Mouse (Mus musculus) adrenal gland, adult 18-20 months (tissue): ENCODE data around the gene Frat2. TPM values are rescaled to one million over a fixed set of nuclear protein-coding genes. Genes with fewer than 3 reads are reported as not detected.
A peak's percentile ranks its signal among the peaks of the same experiment; 100 is the strongest.

Experiments
- DNase-seq, 2 experiments: peaks; one replicate each; pipeline ENCODE4 v3.0.0; 2021 to 2022; ENCODE audit warnings: low spot score in 2 of 2
- total RNA-seq, 2 experiments: library from RNA; stranded (reverse); gene quantifications; 1 replicate in 1 of 2; 2 replicates in 1 of 2; pipeline ENCODE4 v1.2.3; 2021

Gene Frat2
- total RNA-seq, 2 experiments from 2014 or later, result 1.4 to 3.4 TPM

DNA sequence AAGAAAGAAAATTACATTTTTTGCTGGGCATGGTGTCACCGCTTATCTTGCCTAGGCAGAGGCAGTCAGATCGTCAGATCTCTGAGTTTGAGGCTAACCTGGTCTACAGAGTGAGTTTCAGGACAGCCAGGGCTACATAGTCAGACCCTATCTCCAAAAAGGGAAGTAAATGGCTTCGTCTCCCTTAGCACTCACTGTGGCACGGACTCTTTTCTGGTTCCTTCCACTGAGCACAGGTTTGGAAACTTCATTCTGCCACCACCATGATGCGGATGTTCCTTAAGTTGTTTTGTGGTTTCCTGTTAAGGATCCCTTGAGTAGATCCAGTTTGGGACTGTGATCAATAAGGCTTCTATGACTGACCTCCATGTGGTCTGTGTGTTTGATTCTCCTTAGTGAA is 23.0 kb downstream of the Frat2 start:
- no peak for DNase-seq

DNA sequence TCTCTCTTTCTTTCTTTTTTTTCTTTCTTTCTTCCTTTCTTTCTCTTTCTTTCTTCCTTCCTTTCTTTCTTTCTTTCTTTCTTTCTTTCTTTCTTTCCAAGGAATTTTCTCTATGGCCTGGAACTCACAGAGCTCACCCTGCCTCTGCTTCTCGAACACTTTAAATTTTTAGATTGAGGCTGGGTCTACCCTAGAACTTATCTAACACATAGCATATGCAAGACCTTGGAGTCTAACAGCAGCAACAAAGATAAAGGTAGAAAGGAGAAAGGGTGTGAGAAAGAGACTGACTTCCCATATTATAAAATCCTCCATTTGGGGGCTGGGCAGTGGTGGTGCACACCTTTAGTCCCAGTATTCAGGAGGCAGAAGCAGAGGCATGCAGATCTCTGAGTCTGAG is 25.3 kb downstream of the Frat2 start:
- DNase-seq, result no peak

GRCm38 (mm10) chr19:41821436-41821835 is 26.5 kb downstream of the Frat2 start:
- DNase-seq, result no peak

DNA sequence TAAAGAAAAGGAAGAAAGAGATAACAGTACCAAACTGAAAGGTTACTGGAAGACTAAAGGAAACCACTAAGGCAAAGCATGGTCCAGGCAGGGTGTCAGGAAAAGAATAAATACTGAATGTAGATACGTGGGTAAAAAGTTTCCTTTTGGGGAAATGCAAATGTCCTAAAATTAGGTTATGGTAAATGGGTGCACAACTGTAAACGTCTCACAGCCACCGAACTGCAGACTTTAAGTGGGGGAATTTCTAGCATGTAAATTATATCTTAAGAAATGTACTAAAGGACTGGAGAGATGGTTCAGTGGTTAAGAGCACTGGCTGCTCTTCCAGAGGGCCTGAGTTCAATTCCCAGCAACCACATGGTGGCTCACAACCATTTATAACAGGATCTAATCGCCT is 29.2 kb downstream of the Frat2 start:
- DNase-seq, result no peak

DNA sequence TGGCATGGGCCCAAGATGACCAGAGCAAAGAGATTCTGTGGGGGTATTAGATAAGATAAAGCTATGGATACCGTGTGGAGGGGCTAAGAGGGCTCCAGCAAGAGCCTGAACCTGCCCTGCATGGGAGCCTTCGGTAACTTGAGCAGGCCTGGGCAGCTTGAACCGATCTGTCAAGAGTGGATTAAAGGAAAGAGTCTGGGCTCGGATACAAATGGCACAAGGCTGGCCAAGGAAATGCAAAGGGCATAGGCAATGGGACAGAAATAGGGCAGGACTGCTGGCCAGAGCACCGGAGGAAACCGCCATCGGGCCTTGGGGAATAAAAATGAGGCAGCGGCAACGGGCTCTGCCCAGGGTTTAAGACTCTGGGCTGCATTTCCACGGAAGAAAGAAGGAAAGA is 30.6 kb downstream of the Frat2 start:
- DNase-seq, result no peak

GRCm38 (mm10) chr19:41816915-41817314 is 31.0 kb downstream of the Frat2 start:
- no peak for DNase-seq

GRCm38 (mm10) chr19:41816410-41816809 is 31.5 kb downstream of the Frat2 start:
- DNase-seq, result no peak

DNA sequence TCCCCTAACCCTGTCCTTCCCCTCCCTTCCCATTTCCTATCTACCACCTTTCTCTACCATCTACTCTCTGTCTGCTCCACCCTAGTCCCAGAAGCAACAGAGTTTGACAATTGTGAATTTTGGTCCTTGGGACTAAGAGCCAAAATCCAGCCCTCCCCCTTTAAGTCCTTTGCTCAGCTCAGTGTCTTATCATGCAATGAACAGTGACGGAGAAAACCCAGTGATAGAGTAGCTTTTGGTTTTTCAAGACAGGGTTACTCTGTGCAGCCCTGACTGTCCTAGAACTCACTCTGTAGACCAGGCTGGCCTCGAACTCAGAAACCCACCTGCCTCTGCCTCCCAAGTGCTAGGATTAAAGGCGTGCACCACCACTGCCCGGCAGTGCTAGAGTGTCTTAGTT is 34.6 kb downstream of the Frat2 start:
- DNase-seq, result no peak

GRCm38 (mm10) chr19:41812525-41812924 is 35.4 kb downstream of the Frat2 start:
- DNase-seq, result no peak

DNA sequence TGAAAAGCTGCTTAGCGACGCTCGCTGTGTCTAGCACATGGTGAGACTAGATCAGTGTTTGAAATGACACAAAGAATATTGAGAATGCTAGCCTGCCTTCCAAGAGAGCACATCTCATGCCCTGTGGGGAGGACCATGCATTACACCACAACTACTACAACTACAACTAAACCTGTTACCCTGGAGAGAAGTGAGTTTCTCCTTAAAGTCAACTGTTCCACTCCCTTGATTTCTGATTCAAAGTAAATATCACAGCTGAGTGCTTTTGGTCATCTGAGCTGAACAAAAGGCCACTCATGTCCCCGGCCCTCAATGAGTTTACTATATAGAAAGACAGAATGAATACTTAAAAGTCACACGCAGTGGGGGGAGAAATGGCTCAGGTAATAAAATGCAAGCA is 37.9 kb downstream of the Frat2 start:
- no peak for DNase-seq

GRCm38 (mm10) chr19:41808104-41808634 is 39.8 kb downstream of the Frat2 start:
- DNase-seq, result no peak

- DNase-seq, result no peak
Observed at GRCm38 (mm10) chr19:41807497-41807896, 40.4 kb downstream of the Frat2 start.

DNA sequence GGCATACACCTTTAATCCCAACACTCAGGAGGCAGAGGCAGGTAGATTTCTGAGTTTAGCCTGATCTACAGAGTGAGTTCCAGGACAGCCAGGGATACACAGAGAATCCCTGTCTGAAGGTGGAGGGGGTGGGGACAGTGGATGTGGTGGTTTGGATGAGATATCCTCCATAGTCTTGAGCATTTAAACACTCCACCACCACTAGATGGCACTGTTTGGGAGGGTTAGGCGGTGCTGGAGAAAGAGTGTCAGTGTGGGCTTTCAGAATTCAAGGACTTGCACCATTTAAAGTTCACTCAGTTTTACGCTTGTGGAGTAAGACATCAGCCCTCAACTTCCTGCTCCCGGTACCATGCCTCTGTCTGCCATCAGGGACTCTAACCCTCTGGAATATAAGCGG is 42.1 kb downstream of the Frat2 start:
- no peak for DNase-seq

GRCm38 (mm10) chr19:41803322-41803721 is 44.6 kb downstream of the Frat2 start:
- no peak for DNase-seq

DNA sequence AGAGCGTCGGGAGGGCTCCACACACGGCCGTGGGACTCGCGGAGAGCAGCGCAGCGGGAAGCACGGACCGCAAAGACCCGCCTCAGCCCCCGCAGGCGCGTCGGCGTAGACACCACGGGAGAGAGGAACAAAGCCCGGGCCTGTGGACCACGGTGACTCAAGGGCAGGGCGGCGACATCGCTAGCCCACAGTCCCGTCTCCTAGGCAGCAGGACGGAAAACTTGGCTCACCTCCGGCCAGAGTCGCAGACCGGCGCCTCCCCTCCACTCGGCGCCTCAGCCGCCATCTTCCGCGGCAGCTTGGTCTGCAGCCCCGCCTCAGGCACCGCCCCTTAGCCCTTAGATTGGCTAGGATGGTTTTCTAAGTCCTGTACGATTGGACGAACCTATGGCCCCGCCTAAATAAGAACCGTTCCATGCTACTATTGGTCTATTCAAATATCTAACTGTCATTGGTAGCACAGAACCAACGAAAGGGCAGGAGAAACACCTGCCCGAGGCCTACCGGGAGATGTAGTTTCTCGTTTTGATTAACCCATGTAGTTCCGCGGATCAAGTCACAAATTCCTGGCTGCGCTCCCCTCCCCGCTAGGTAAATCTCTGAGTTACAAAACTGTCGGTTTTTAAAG is 46.1 kb downstream of the Frat2 start, which contains the start of gene Arhgap19:
TSS of gene Arhgap19 (minus strand) at position 306 of the 628 bp plus-strand sequence.
- peak; percentile 79 to 80 for DNase-seq

DNA sequence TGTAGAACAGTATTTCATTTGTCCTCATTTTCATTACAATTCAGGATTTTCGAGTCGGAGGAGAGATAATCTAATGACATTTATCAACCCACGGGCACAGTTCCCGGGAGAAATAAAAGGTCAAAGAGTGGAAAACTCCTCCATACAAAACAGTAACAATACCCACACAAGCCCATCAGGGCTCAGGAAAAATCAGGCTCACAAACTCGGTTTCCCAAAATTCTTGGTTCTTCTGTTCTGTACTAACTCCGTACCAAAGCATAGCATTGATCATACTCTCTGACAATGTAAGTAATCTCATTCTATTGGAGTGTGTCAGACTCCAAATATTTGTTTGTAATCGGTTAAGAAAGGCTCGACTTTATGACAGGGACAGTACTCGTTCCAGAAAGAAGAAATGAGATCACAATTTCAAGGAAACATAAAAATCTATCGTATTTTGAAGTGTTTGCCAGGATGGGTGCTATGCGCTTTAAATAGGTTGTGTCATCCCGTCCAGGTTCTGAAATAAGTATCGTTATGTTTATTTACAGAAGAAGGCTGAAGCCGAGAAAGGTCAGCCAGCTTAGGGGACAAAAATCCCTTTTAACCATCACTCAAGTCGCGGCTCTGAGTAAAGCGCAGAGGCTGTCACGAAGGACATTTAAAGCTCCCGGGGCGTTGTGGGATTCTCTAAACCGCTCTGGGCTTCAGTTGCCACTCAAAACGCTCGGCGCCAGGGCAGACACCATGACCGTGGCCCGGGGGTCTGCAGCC is 46.8 kb downstream of the Frat2 start:
- peak; percentile 23 to 31 for DNase-seq

GRCm38 (mm10) chr19:41800451-41800850 is 47.5 kb downstream of the Frat2 start:
- DNase-seq, result no peak

- no peak for DNase-seq
Observed at GRCm38 (mm10) chr19:41797536-41797935, 50.4 kb downstream of the Frat2 start.

- DNase-seq, result no peak
Observed at GRCm38 (mm10) chr19:41796789-41797327, 51.1 kb downstream of the Frat2 start.

- DNase-seq, result no peak
Observed at GRCm38 (mm10) chr19:41796148-41796760, 51.7 kb downstream of the Frat2 start.
